Mouse (Mus musculus): Measurements from ENCODE around the gene Wdr74.
"Not testable (repeated sequence)": the region's sequence is repeated elsewhere in the genome, so short reads cannot be mapped to it uniquely, and the experiment has no call there.

Wdr74 gene

GRCm38 (mm10) chr19:8715868-8716766, 19.5 kb upstream of the Wdr74 start:
- in situ Hi-C loops (cut with MseI, MboI), result no loop called here

GRCm38 (mm10) chr19:8716767-8717475, 18.7 kb upstream of the Wdr74 start:
- in situ Hi-C loops (cut with MseI, MboI), result no loop called here

- in situ Hi-C loops (cut with MseI, MboI), result no loop called here
These were observed 17.3 kb upstream of the Wdr74 start for GRCm38 (mm10) chr19:8718357-8718756.

GRCm38 (mm10) chr19:8719037-8719436, 16.6 kb upstream of the Wdr74 start:
- in situ Hi-C loops (cut with MseI, MboI), result not testable (repeated sequence)

GRCm38 (mm10) chr19:8721378-8721777, 14.2 kb upstream of the Wdr74 start:
- in situ Hi-C loops (cut with MseI, MboI), result no loop called here

GRCm38 (mm10) chr19:8722021-8722420, 13.6 kb upstream of the Wdr74 start:
- in situ Hi-C loops (cut with MseI, MboI), result no loop called here

- in situ Hi-C loops (cut with MseI, MboI), result no loop called here
These were observed 13.1 kb upstream of the Wdr74 start for GRCm38 (mm10) chr19:8722559-8722906.

GRCm38 (mm10) chr19:8722907-8723573, 12.6 kb upstream of the Wdr74 start, which contains the start of gene Slc3a2:
Gene Slc3a2, minus strand, starts transcription at chr19:8723369.
- in situ Hi-C loops (cut with MseI, MboI), result no loop called here

GRCm38 (mm10) chr19:8723574-8724346, 11.9 kb upstream of the Wdr74 start:
- in situ Hi-C loops (cut with MseI, MboI), result no loop called here

GRCm38 (mm10) chr19:8724392-8724791, 11.2 kb upstream of the Wdr74 start:
- in situ Hi-C loops (cut with MseI, MboI), result no loop called here

GRCm38 (mm10) chr19:8725081-8725613, 10.5 kb upstream of the Wdr74 start:
- in situ Hi-C loops (cut with MseI, MboI), result no loop called here

- in situ Hi-C loops (cut with MseI, MboI), result no loop called here
These were observed 8.8 kb upstream of the Wdr74 start for GRCm38 (mm10) chr19:8726609-8727390.

GRCm38 (mm10) chr19:8727495-8728114, 8.0 kb upstream of the Wdr74 start:
- in situ Hi-C loops (cut with MseI, MboI), result no loop called here

- in situ Hi-C loops (cut with MseI, MboI), result not testable (repeated sequence)
These were observed 7.1 kb upstream of the Wdr74 start for GRCm38 (mm10) chr19:8728335-8729099.

GRCm38 (mm10) chr19:8734334-8734733, 1.3 kb upstream of the Wdr74 start:
- in situ Hi-C loops (cut with MseI, MboI), result no loop called here

GRCm38 (mm10) chr19:8736160-8736467, 487 bp downstream of the Wdr74 start:
- in situ Hi-C loops (cut with MseI, MboI), result no loop called here

GRCm38 (mm10) chr19:8738911-8739310, 3.3 kb downstream of the Wdr74 start:
- in situ Hi-C loops (cut with MseI, MboI), result no loop called here

- in situ Hi-C loops (cut with MseI, MboI), result no loop called here
These were observed 4.0 kb downstream of the Wdr74 start for GRCm38 (mm10) chr19:8739646-8740045.

- in situ Hi-C loops (cut with MseI, MboI), result no loop called here
These were observed 5.0 kb downstream of the Wdr74 start, which contains the start of gene 1700092M07Rik for GRCm38 (mm10) chr19:8740603-8741002. Gene 1700092M07Rik, plus strand, starts transcription at chr19:8740718.

Data from mouse trophoblast stem cell (cell line).